In genomic region chr13:54748721-54749060, GRCm38 (mm10) we compare ENCODE assay signal across 12 mouse cellular contexts. TPM values are rescaled to one million over a fixed set of nuclear protein-coding genes. Genes with fewer than 3 reads are reported as not detected.
A peak's percentile ranks its signal among the peaks of the same experiment; 100 is the strongest.
DNase-seq lines count a peak whose midpoint lies in the region; ATAC-seq lines count a peak whose summit lies in the region.
"Had no signal": no experiment of that assay in that cellular context is flagged by ENCODE, and none has a peak within 500 bp of the region (broad histone marks: within the 10 kb centered on the region; RNA-seq: fewer than 3 reads in every experiment).

No protein-coding gene starts in this region.

- H3K27ac ChIP-seq in lung, embryonic 15.5 days, result no peak overlapping the region
- H3K27ac ChIP-seq in limb, embryonic 12.5 days, result no peak overlapping the region
- H3K27ac ChIP-seq in stomach, embryonic 15.5 days, result no peak overlapping the region

- H3K4me1 ChIP-seq in lung, embryonic 15.5 days, result peaks cover 10% of the 10 kb centered on the region
- H3K4me1 ChIP-seq in limb, embryonic 12.5 days (replicated peaks), result peaks cover 10% of the 10 kb centered on the region; the same call in 1 of the 2 replicates
- H3K4me1 ChIP-seq in stomach, embryonic 15.5 days, result peaks cover 7% of the 10 kb centered on the region

- H3K9me3 ChIP-seq in lung, embryonic 15.5 days, result no peaks in the 10 kb centered on the region
- no peaks in the 10 kb centered on the region for H3K9me3 ChIP-seq in limb, embryonic 12.5 days
- no peaks in the 10 kb centered on the region for H3K9me3 ChIP-seq in stomach, embryonic 15.5 days

- 42% methylated on average over 10 of the region's 10 CpGs for WGBS in lung, embryonic 15.5 days
- WGBS in limb, embryonic 12.5 days, result 51% methylated on average over 10 of the region's 10 CpGs
- 49% methylated on average over 10 of the region's 10 CpGs for WGBS in stomach, embryonic 15.5 days

- ATAC-seq in lung, embryonic 15.5 days (ENCODE audit: borderline replicate concordance, extremely low read depth, low FRiP score, low TSS enrichment), result peak; percentile 13; the same call in 1 of the 2 replicates
- no peak for ATAC-seq in limb, embryonic 12.5 days (ENCODE audit: insufficient number of reproducible peaks, insufficient read depth, low FRiP score, low TSS enrichment, low read depth)
- ATAC-seq in stomach, embryonic 15.5 days (ENCODE audit: insufficient read depth, low FRiP score, low read depth), result no peak
- ATAC-seq: inflammation-experienced regulatory T-cells, adult 6 months had no signal

- H3K4me2 ChIP-seq in lung, embryonic 15.5 days, result peak overlapping the region; percentile 93; the same call in 1 of the 2 replicates
- H3K4me2 ChIP-seq in limb, embryonic 12.5 days, result peak overlapping the region; percentile 89
- peak overlapping the region; percentile 94 for H3K4me2 ChIP-seq in stomach, embryonic 15.5 days

- H3K36me3 ChIP-seq in lung, embryonic 15.5 days, result no peaks in the 10 kb centered on the region
- no peaks in the 10 kb centered on the region for H3K36me3 ChIP-seq in limb, embryonic 12.5 days
- no peaks in the 10 kb centered on the region for H3K36me3 ChIP-seq in stomach, embryonic 15.5 days

- H3K27me3 ChIP-seq in lung, embryonic 15.5 days, result peaks cover 44% of the 10 kb centered on the region
- peaks cover 81% of the 10 kb centered on the region for H3K27me3 ChIP-seq in limb, embryonic 12.5 days
- H3K27me3 ChIP-seq in stomach, embryonic 15.5 days (replicated peaks), result peaks cover 33% of the 10 kb centered on the region

- no peak overlapping the region for H3K9ac ChIP-seq in lung, embryonic 15.5 days
- H3K9ac ChIP-seq in limb, embryonic 12.5 days (replicated peaks), result no peak overlapping the region
- no peak overlapping the region for H3K9ac ChIP-seq in stomach, embryonic 15.5 days

- DNase-seq in cerebellum, adult 11 months, result peak; percentile 48
- DNase-seq in cerebellum, postnatal 4 days (ENCODE audit: low spot score in 2 of 2), result no peak
- DNase-seq in lung, postnatal 10 days, result no peak
- no peak for DNase-seq in spleen, adult 18-20 months
- no peak for DNase-seq in heart, adult 9 months (ENCODE audit: low spot score in 2 of 2)

- H3K4me3 ChIP-seq in lung, embryonic 15.5 days, result 0 out of 2 replicates have a peak overlapping the region, but pooled peaks have one; percentile 55
- H3K4me3 ChIP-seq in limb, embryonic 12.5 days (replicated peaks), result peak overlapping the region; percentile 57; the same call in 1 of the 2 replicates
- peak overlapping the region; percentile 53 for H3K4me3 ChIP-seq in stomach, embryonic 15.5 days (replicated peaks)

RNA-seq across cellular contexts. Expression of gene Gprin1, which starts 1.0 kb away (rescaled TPM):
- polyA plus RNA-seq in lung, embryonic 15.5 days (2015; fragmentation: Nextera tagmentation; extraction: Ambion mirVana), result 0.24 and 0.42 TPM in 2 replicates
- 0.45 and 0.51 TPM in 2 replicates for polyA plus RNA-seq in limb, embryonic 12.5 days (2016; fragmentation: Nextera tagmentation; extraction: Ambion mirVana)
- 0.77 and 0.80 TPM in 2 replicates for polyA plus RNA-seq in stomach, embryonic 15.5 days (2015; fragmentation: Nextera tagmentation; extraction: Ambion mirVana)
- polyA plus RNA-seq: erythroblast, embryonic 14.5 days; inflammation-experienced regulatory T-cells, adult 6 months had no signal

RNA-seq across cellular contexts. Expression of gene Sncb, which starts 17.7 kb away (rescaled TPM):
- polyA plus RNA-seq in lung, embryonic 15.5 days (2015; fragmentation: Nextera tagmentation; extraction: Ambion mirVana), result 0.21 TPM in 1 of 2 replicates, not detected in the other
- not detected in 2 replicates for polyA plus RNA-seq in limb, embryonic 12.5 days (2016; fragmentation: Nextera tagmentation; extraction: Ambion mirVana)
- 0.21 and 0.37 TPM in 2 replicates for polyA plus RNA-seq in stomach, embryonic 15.5 days (2015; fragmentation: Nextera tagmentation; extraction: Ambion mirVana)
- polyA plus RNA-seq: erythroblast, embryonic 14.5 days; Patski had no signal

RNA-seq across cellular contexts. Expression of gene Eif4e1b, which starts 35.1 kb away (rescaled TPM):
- polyA plus RNA-seq in lung, embryonic 15.5 days (2015; fragmentation: Nextera tagmentation; extraction: Ambion mirVana), result not detected in 2 replicates
- not detected in 2 replicates for polyA plus RNA-seq in limb, embryonic 12.5 days (2016; fragmentation: Nextera tagmentation; extraction: Ambion mirVana)
- polyA plus RNA-seq in stomach, embryonic 15.5 days (2015; fragmentation: Nextera tagmentation; extraction: Ambion mirVana), result not detected in 2 replicates
- polyA plus RNA-seq: erythroblast, embryonic 14.5 days; inflammation-experienced regulatory T-cells, adult 6 months; Patski; small intestine, adult 2 months had no signal

RNA-seq across cellular contexts. Expression of gene Tspan17, which starts 40.5 kb away (rescaled TPM):
- polyA plus RNA-seq in lung, embryonic 15.5 days (2015; fragmentation: Nextera tagmentation; extraction: Ambion mirVana), result 17.0 and 18.1 TPM in 2 replicates
- 3.8 and 4.1 TPM in 2 replicates for polyA plus RNA-seq in limb, embryonic 12.5 days (2016; fragmentation: Nextera tagmentation; extraction: Ambion mirVana)
- 14.7 and 15.6 TPM in 2 replicates for polyA plus RNA-seq in stomach, embryonic 15.5 days (2015; fragmentation: Nextera tagmentation; extraction: Ambion mirVana)
- polyA plus RNA-seq: erythroblast, embryonic 14.5 days had no signal

RNA-seq across cellular contexts. Expression of gene Cdhr2, which starts 47.4 kb away (rescaled TPM):
- 0.10 and 0.13 TPM in 2 replicates for polyA plus RNA-seq in lung, embryonic 15.5 days (2015; fragmentation: Nextera tagmentation; extraction: Ambion mirVana)
- 0.05 and 0.08 TPM in 2 replicates for polyA plus RNA-seq in limb, embryonic 12.5 days (2016; fragmentation: Nextera tagmentation; extraction: Ambion mirVana)
- polyA plus RNA-seq in stomach, embryonic 15.5 days (2015; fragmentation: Nextera tagmentation; extraction: Ambion mirVana), result 7.9 and 8.7 TPM in 2 replicates
- polyA plus RNA-seq: erythroblast, embryonic 14.5 days; inflammation-experienced regulatory T-cells, adult 6 months; Patski had no signal
